Mouse (Mus musculus) embryonic facial prominence, embryonic 13.5 days (tissue): ENCODE data around the gene Tacr1. TPM values are rescaled to one million over a fixed set of nuclear protein-coding genes. Genes with fewer than 3 reads are reported as not detected.
"Not testable (repeated sequence)": the region's sequence is repeated elsewhere in the genome, so short reads cannot be mapped to it uniquely, and the experiment has no call there.

Source experiments
- ATAC-seq: fragments of 200-750 bp; cut with Nextera tagmentation; 2 replicates; pipeline ENCODE4 v1.8.0; 2017; ENCODE audit warnings: low read depth; ENCODE audit not compliant: insufficient number of reproducible peaks, insufficient read depth, low FRiP score, low TSS enrichment
- H3K27ac ChIP-seq: fragments of 300-500 bp; sonication (generic); 2 replicates; pipeline ENCODE4 v1.5.1; 2015; ENCODE audit warnings: moderate library complexity, mild to moderate bottlenecking, inconsistent platforms
- H3K27me3 ChIP-seq: fragments of 300-500 bp; sonication (generic); 2 replicates; pipeline ENCODE4 v1.6.1; 2015; ENCODE audit warnings: mild to moderate bottlenecking, inconsistent platforms
- H3K36me3 ChIP-seq: fragments of 300-500 bp; sonication (generic); 2 replicates; pipeline ENCODE4 v1.6.1; 2015; ENCODE audit warnings: mild to moderate bottlenecking, inconsistent platforms
- H3K4me1 ChIP-seq: fragments of 300-500 bp; sonication (generic); 2 replicates; pipeline ENCODE4 v1.6.1; 2015; ENCODE audit warnings: inconsistent platforms
- H3K4me2 ChIP-seq: fragments of 300-500 bp; sonication (generic); 2 replicates; pipeline ENCODE4 v1.6.1; 2015; ENCODE audit warnings: moderate library complexity, mild to moderate bottlenecking, inconsistent platforms
- H3K4me3 ChIP-seq: fragments of 300-500 bp; sonication (generic); 2 replicates; pipeline ENCODE4 v1.5.1; 2015; ENCODE audit warnings: mild to moderate bottlenecking, inconsistent platforms
- H3K9ac ChIP-seq: fragments of 300-500 bp; sonication (generic); 2 replicates; pipeline ENCODE4 v1.6.1; 2015; ENCODE audit warnings: mild to moderate bottlenecking, inconsistent platforms
- H3K9me3 ChIP-seq: fragments of 300-500 bp; sonication (generic); 2 replicates; pipeline ENCODE4 v1.6.1; 2016; ENCODE audit warnings: inconsistent platforms
- WGBS: fragments of 180-500 bp; shearing (Covaris S2); methylation state at CpG from one replicate; pipeline ENCODE4 v1.1.7; 2015; ENCODE audit warnings: mixed read lengths; 5-methylcytosine and 5-hydroxymethylcytosine counted together
- polyA plus RNA-seq: library from polyadenylated mRNA; unstranded; fragments of >200 nt; fragmentation: Nextera tagmentation; extraction: Ambion mirVana; gene quantifications from 2 replicates; pipeline ENCODE4 v1.2.1, GENCODE M21; 2015

Tacr1 gene
- 0.38 and 0.55 TPM in 2 replicates for polyA plus RNA-seq

DNA sequence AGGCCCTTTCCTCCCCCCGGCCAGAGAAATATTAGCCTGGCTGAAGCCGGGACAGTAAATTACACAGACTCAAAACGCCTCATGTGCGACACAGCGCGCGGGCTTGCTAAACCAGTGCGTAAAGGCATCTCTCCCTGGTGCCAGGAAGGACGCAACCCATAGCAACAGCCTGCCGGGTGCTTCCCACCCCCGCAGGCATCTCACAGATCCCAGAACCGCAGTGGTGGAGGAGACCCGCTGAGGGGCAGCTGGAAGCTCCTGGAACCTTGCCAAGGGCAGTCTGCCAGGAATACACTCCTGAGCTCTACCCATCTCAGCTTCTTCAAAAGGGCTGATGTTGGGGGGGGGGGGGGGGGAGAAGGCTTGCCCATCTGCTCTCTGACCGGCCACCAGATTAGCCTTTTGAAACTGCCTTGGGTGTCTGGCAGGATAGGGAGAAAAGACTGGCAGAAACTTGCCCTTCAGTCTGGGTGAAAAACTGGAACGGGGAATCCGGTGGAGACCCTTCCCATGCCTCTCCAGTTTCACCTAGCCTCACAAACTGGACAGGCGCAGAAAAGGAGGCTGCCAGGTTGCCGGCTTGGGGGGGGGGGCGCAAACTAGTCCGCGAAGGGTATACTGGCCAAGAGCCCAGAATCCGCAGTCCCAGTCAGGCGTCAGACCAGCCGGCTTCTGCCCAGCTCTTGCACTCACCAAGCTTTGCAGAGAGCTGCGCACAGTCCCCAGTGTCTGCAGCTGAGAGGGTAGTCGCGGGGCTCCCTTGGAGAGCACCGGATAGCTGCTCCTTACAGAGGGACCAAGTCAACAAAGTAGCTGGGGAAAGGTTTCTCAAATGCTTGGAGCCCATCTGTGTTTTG, at the start of gene Tacr1:
TSS of gene Tacr1 (plus strand) at position 740 of the 857 bp plus-strand sequence.
- no peaks in the 10 kb centered on the region for H3K36me3 ChIP-seq
- under 1% methylated on average over 28 of the region's 28 CpGs for WGBS
- peak within 1 kb of the TSS; percentile 55 for H3K9ac ChIP-seq
- ATAC-seq, result peak; percentile 67
- peaks cover 69% of the 10 kb centered on the region for H3K27me3 ChIP-seq
- H3K4me2 ChIP-seq, result peak within 1 kb of the TSS; percentile 76
- no peak within 1 kb of the TSS for H3K27ac ChIP-seq
- H3K4me3 ChIP-seq, result peak within 1 kb of the TSS; percentile 40
- no peaks in the 10 kb centered on the region for H3K9me3 ChIP-seq
- H3K4me1 ChIP-seq, result peaks cover 24% of the 10 kb centered on the region

DNA sequence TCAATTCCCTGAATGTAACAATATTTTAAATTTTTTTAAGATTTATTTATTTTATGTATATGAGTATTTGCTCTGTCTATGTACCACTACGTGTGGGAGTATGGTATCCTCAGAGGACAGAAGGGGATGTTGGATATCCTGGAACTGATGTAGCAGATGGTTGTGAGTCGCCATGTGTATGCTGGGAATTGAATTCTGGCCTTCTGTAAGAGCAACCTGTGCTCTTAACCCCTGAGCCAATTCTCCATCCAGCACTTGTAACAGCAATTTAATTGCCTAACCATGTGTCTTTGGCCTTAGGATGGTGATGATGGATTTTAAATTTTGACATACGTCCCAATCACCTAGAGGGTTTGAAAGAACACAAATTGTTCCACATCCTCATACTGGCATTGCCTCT, 26.0 kb upstream of the Tacr1 start:
- Histone ChIP-seq H3K9ac (no peak overlapping the region), H3K4me2 (no peak overlapping the region), H3K27me3 (no peaks in the 10 kb centered on the region), H3K9me3 (no peaks in the 10 kb centered on the region), H3K4me1 (no peaks in the 10 kb centered on the region), H3K4me3 (no peak overlapping the region), H3K36me3 (no peaks in the 10 kb centered on the region), H3K27ac (no peak overlapping the region)
- ATAC-seq, result no peak
- WGBS, result 89% methylated on average over 3 of the region's 3 CpGs

DNA sequence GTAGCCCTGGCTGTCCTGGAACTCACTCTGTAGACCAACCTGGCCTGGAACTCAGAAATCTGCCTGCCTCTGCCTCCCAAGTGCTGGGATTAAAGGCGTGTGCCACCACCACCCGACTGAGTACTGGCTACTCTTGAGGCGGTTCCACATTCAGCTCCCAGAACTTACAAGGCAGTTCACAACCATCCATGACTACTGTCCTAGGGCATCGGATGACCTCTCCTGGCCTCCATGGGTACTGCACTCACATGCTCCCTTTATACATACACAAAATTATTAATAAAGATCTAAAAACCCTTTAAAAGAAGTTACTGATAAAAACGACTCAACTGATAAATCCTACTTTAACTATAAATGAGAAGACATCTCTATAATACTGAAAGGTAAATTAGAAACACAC, 18.6 kb upstream of the Tacr1 start:
- Histone ChIP-seq H3K4me2 (no peak overlapping the region), H3K4me3 (no peak overlapping the region), H3K27me3 (no peaks in the 10 kb centered on the region), H3K27ac (no peak overlapping the region), H3K9ac (no peak overlapping the region), H3K36me3 (no peaks in the 10 kb centered on the region), H3K9me3 (0 out of 2 replicates have a peak, but pooled peaks cover 3% of the 10 kb centered on the region), H3K4me1 (no peaks in the 10 kb centered on the region)
- whole genome bisulfite sequencing, result 87% methylated on average over 5 of the region's 5 CpGs
- ATAC-seq, result no peak

DNA sequence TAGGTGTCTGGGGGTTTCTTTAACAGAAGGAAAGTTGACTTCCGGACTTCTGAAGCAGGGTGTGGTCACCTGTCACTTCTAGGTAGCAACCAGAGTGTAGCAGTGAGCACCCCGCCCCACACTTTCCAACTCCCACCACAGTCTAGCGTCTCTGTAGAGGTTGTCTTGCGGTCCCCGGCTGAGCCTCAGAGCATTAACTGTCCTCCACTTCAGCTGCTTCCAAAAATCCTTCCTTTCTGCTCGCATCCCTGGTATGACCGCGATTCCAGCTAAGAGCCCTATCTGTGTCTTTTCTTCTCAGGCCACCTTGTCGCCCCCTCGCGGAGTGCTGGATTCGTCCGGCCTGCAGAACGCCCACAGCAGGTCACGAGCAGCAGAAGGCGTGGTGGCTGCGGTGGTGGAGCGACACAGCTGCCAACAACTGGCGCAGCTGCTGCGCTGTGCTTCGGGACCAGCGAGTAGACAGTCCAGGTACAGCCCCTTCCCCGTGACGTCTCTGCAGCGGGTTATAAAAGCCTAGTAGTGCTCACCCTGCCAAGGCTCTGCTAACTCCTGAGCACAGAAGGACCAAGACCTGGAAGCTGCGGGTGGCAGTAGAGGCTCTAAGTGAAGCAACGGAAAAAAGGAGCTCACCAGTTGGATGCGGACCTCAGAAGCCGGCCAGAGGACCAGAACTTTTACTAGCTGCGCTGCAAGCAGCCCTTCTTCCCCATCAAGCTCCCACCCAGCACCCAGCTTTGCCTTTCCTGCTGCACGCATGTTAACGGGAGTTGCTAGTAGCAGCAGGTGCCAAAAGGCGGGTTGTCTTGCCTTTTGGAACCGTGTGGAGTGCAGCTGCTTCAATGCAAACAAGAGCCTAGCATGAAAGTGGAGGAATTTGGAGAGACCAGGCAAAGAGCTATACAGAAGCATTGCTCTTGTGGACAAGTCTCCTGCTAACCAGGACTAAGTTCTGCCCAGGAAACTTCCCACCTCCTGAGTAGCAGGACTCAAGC, 664 bp downstream of the Tacr1 start:
- WGBS, result 2% methylated on average over 34 of the region's 34 CpGs
- peak overlapping the region; percentile 40 for H3K4me3 ChIP-seq
- peaks cover 69% of the 10 kb centered on the region for H3K27me3 ChIP-seq
- no peaks in the 10 kb centered on the region for H3K36me3 ChIP-seq
- H3K4me2 ChIP-seq, result peak overlapping the region; percentile 76
- peak; percentile 44; the same call in 1 of the 2 replicates for ATAC-seq
- H3K27ac ChIP-seq, result no peak overlapping the region
- peaks cover 24% of the 10 kb centered on the region for H3K4me1 ChIP-seq
- peak overlapping the region; percentile 55 for H3K9ac ChIP-seq
- no peaks in the 10 kb centered on the region for H3K9me3 ChIP-seq

DNA sequence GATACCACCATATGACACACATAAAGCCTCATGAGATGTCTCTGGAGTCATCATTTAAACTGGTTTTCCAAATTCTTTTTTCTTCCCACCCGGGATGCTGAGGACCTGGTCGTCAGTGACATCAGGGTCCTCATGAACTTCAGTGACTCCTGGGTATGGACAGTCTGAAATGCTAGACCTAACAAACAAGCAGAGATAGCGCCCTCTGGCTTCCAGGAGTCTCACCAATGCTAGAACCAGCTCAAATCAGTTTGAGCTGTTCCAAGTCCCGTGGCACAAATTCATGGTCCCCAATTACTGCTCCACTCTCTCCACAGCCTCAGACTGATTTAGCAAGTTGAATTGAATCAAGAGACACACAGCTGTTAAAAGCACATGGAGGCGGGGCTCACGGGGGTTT, 16.2 kb downstream of the Tacr1 start:
- ATAC-seq, result no peak
- no peaks in the 10 kb centered on the region for H3K27me3 ChIP-seq
- H3K4me1 ChIP-seq, result no peaks in the 10 kb centered on the region
- H3K4me2 ChIP-seq, result no peak overlapping the region
- no peaks in the 10 kb centered on the region for H3K36me3 ChIP-seq
- H3K4me3 ChIP-seq, result no peak overlapping the region
- H3K9ac ChIP-seq, result no peak overlapping the region
- H3K27ac ChIP-seq, result no peak overlapping the region
- 64% methylated on average over 6 of the region's 6 CpGs for WGBS
- H3K9me3 ChIP-seq, result no peaks in the 10 kb centered on the region

DNA sequence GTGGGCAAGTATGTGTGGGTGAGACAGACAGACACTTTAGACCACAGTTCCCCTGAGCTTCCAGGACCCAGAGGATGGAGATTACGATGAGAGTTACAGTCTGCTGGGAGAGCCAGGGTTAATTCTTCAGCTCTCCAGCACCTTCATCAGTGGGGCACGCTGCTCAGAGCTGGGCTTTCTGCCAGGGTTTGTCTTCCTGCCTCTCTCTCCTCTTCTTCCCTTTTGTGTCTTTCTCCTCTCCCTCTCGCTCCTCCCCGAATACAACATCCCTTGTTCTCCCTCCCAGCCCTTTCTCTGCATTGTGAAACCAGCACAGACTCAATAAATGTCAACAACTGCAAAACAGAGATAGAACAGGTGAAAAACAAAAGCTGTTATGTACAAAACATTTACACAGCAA, 18.1 kb downstream of the Tacr1 start:
- Histone ChIP-seq H3K9ac (no peak overlapping the region), H3K4me1 (no peaks in the 10 kb centered on the region), H3K9me3 (peaks cover 4% of the 10 kb centered on the region; the same call in 1 of the 2 replicates), H3K27ac (no peak overlapping the region), H3K36me3 (no peaks in the 10 kb centered on the region), H3K4me2 (no peak overlapping the region), H3K27me3 (no peaks in the 10 kb centered on the region), H3K4me3 (no peak overlapping the region)
- 45% methylated on average over 4 of the region's 4 CpGs for WGBS
- ATAC-seq, result no peak

DNA sequence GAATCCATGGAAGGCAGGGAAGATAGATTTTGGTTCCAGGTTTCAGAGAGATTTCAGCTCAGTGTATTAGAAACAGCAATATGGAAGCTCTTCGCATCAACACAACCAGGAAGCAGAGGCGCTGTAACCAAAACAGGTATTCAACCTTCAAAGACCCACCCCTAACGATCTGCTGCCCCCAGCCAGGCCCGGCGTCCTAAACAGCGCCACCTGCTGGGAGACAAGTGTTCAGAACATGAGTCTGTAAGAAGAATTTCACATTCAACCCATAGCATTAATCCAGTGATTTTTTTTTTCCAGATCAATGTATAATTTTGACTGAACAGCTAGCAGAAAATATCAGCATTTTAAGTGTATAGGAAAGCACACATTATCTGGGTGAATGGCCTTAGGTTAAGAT, 26.8 kb downstream of the Tacr1 start:
- Histone ChIP-seq H3K9ac (no peak overlapping the region), H3K4me2 (no peak overlapping the region), H3K4me3 (no peak overlapping the region), H3K9me3 (peaks cover under 1% of the 10 kb centered on the region; the same call in 1 of the 2 replicates), H3K36me3 (no peaks in the 10 kb centered on the region), H3K27ac (no peak overlapping the region), H3K27me3 (no peaks in the 10 kb centered on the region), H3K4me1 (no peaks in the 10 kb centered on the region)
- 57% methylated on average over 6 of the region's 6 CpGs for WGBS
- no peak for ATAC-seq

DNA sequence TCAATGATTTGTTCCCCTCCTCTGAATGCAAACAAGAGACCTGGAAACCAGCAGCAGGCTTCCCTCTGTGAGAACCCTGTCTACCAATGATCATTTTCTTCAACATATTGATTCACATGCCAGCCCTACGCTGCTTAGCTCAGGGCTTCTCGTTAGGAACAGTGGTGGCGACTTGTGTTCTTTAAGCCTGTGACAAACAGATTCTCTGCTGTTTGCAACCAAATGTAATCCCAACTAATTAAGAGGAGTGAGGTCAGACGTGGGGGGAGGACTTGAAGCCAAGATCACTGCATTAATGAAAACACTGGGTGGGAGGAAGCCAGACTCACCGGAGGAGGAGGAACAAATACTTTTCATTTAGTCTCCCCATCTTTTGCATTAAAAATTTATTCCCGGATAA, 27.6 kb downstream of the Tacr1 start:
- no peak overlapping the region for H3K27ac ChIP-seq
- no peaks in the 10 kb centered on the region for H3K36me3 ChIP-seq
- no peak overlapping the region for H3K4me3 ChIP-seq
- no peaks in the 10 kb centered on the region for H3K4me1 ChIP-seq
- H3K4me2 ChIP-seq, result no peak overlapping the region
- no peak for ATAC-seq
- 64% methylated on average over 6 of the region's 6 CpGs for WGBS
- H3K9ac ChIP-seq, result no peak overlapping the region
- no peaks in the 10 kb centered on the region for H3K27me3 ChIP-seq
- H3K9me3 ChIP-seq, result no peaks in the 10 kb centered on the region

DNA sequence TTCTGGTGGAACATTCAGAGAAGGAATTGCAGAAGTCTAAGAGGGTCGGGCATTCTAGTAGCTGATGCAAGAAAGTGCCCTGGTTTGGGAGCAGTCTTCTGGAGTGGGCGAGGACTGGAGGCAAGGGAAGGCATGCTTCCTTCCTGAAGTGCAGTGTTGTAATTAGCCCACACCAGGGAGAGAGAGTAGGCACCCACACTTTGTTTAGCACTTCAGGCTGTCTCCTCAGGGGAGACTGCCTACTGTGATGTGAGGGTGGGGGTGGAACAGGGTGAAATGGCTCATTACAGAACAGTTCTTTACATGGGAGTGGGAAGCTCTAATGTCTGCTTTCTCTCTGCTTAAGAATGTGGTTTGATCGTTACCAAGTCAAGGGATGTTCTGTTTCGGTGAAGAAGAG, 35.0 kb downstream of the Tacr1 start:
- H3K36me3 ChIP-seq, result no peaks in the 10 kb centered on the region
- H3K27me3 ChIP-seq, result no peaks in the 10 kb centered on the region
- WGBS, result 75% methylated on average over 4 of the region's 4 CpGs
- no peaks in the 10 kb centered on the region for H3K9me3 ChIP-seq
- H3K4me2 ChIP-seq, result no peak overlapping the region
- no peak overlapping the region for H3K4me3 ChIP-seq
- no peaks in the 10 kb centered on the region for H3K4me1 ChIP-seq
- no peak overlapping the region for H3K27ac ChIP-seq
- H3K9ac ChIP-seq, result no peak overlapping the region
- no peak for ATAC-seq

DNA sequence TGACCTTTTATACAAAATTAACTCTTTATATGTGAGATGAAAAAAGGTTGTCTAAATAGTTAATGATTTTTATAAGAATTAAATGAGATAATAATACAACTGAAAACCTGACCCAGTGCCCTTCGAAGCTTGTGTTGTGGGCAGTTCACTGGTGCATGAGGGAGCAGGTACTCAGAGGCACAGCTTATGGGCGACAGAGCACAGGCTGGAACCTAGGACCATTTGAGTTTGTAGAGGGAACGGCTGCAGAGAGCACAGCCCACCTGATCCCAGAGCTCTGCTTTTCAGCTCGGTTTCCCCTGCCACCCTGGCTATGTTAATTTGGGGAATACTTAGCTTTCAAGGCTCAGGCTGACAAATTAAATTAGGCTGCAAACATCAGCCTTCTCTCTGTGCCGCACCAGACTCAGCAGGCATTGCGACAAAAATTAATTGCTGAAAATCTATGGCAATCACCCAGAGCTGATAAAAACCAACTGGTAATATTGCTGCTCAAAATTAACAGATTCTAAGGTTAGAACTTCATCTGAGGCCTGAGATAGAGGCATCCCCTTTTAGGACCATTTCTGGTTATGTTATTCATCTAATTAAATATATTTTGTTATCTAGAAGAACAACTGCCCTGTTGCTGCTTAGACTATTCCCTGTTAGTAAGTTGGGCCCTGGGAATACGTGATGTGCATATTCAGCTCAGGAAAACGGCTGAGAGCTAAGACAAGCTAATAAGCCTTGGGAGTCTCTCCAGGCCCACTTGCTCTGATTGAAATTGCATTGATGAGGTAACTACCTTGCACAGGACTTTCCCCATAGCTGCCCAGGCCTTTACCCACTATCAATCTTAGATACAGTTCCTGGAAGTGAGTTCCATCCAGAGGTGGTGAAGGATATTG, 50.3 kb downstream of the Tacr1 start:
- not testable (repeated sequence) for H3K9me3 ChIP-seq, H3K36me3 ChIP-seq, H3K27ac ChIP-seq, H3K27me3 ChIP-seq, H3K4me3 ChIP-seq, H3K9ac ChIP-seq, H3K4me2 ChIP-seq, H3K4me1 ChIP-seq, ATAC-seq
- WGBS, result 64% methylated on average over 8 of the region's 8 CpGs

DNA sequence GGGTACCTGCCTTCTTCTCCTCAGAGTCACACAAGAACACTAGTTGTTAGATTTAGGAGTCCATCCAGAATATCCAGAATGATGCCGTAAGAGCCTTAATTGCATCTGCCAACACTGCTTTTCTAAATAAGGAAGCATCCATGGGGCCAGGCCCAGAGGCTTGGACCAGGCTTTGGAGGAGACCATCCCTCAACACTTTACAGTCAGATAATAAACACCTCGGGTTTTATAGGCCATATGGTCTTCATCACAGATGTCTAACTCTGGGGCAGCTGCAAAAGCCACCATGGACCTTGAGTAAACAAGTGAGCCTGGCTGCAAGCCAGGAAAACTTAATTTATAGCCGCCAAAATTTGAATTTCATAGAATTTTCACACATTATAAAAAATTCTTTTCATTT, 53.1 kb downstream of the Tacr1 start:
- Histone ChIP-seq H3K36me3 (no peaks in the 10 kb centered on the region), H3K4me1 (no peaks in the 10 kb centered on the region), H3K27ac (no peak overlapping the region), H3K4me3 (no peak overlapping the region), H3K9me3 (no peaks in the 10 kb centered on the region), H3K27me3 (no peaks in the 10 kb centered on the region), H3K9ac (no peak overlapping the region), H3K4me2 (no peak overlapping the region)
- 60% methylated on average over 3 of the region's 3 CpGs for WGBS
- ATAC-seq, result no peak
